Mouse (Mus musculus) G1E (cell line): Measurements from ENCODE around the gene Dip2b. TPM values are rescaled to one million over a fixed set of nuclear protein-coding genes. Genes with fewer than 3 reads are reported as not detected.
A peak's percentile ranks its signal among the peaks of the same experiment; 100 is the strongest.

ENCODE experiments used
- ATAC-seq: 2 replicates; pipeline ENCODE4 v1.8.0; 2016; ENCODE audit warnings: mild to moderate bottlenecking; ENCODE audit not compliant: insufficient number of reproducible peaks, poor library complexity, low FRiP score, severe bottlenecking; ENCODE audit errors: extremely low read depth
- DNase-seq: peaks from one replicate; pipeline ENCODE4 v3.0.0; 2012; ENCODE audit warnings: low spot score
- H3K27me3 ChIP-seq: 2 replicates; pipeline ENCODE4 v1.6.1; 2012; ENCODE audit warnings: mild to moderate bottlenecking, low read length, inconsistent platforms; ENCODE audit not compliant: insufficient read depth
- H3K36me3 ChIP-seq: replicated peaks from 2 replicates; pipeline ENCODE3; 2012; ENCODE audit warnings: mild to moderate bottlenecking, inconsistent platforms
- H3K4me1 ChIP-seq: 2 replicates; pipeline ENCODE4 v1.6.1; 2012; ENCODE audit warnings: low read depth, low read length, inconsistent platforms, mixed read lengths; ENCODE audit not compliant: insufficient read depth
- H3K4me3 ChIP-seq: 2 replicates; pipeline ENCODE4 v1.5.1; 2012; ENCODE audit warnings: low read depth, mild to moderate bottlenecking, inconsistent platforms, low read length, moderate library complexity, mixed read lengths
- H3K9me3 ChIP-seq: replicated peaks from 2 replicates; pipeline ENCODE4 v1.6.1; 2012; ENCODE audit warnings: inconsistent platforms
- CTCF ChIP-seq: IDR thresholded peaks from 2 replicates; pipeline ENCODE4 v1.5.1; 2012; ENCODE audit warnings: low read depth, low read length, inconsistent platforms, mixed read lengths
- GATA1 ChIP-seq: IDR thresholded peaks from 2 replicates; pipeline ENCODE4 v1.6.1; 2012; ENCODE audit warnings: borderline replicate concordance, low read length, inconsistent platforms, mixed read lengths
- GATA2 ChIP-seq: IDR thresholded peaks from 2 replicates; pipeline ENCODE4 v1.6.1; 2012; ENCODE audit warnings: low read depth, low read length, inconsistent platforms, borderline replicate concordance
- POLR2AphosphoS5 ChIP-seq: IDR thresholded peaks from 2 replicates; pipeline ENCODE4 v1.6.1; 2012; ENCODE audit warnings: low read depth, low read length, inconsistent platforms; ENCODE audit not compliant: insufficient replicate concordance
- TAL1 ChIP-seq: conservative IDR thresholded peaks from 2 replicates; pipeline ENCODE4 v1.6.1; 2012; ENCODE audit warnings: low read depth, low read length, inconsistent platforms, mixed read lengths
- polyA plus RNA-seq: library from polyadenylated mRNA; stranded (reverse); fragments of >175 nt; gene quantifications from 2 replicates; pipeline ENCODE4 v1.2.3, GENCODE M21; 2012
- total RNA-seq, 2 experiments: library from RNA; stranded (forward) in 1 of 2; stranded (reverse) in 1 of 2; fragments of 200-1000 nt in 1 of 2; fragments of >200 nt in 1 of 2; fragmentation: Nextera tagmentation in 1 of 2; gene quantifications; 2 replicates each; pipeline ENCODE4 v1.2.3; 2014 to 2017

Dip2b gene
- total and polyA plus RNA-seq, 3 experiments = 4.4 to 36.8 (median 21.8) TPM

DNA sequence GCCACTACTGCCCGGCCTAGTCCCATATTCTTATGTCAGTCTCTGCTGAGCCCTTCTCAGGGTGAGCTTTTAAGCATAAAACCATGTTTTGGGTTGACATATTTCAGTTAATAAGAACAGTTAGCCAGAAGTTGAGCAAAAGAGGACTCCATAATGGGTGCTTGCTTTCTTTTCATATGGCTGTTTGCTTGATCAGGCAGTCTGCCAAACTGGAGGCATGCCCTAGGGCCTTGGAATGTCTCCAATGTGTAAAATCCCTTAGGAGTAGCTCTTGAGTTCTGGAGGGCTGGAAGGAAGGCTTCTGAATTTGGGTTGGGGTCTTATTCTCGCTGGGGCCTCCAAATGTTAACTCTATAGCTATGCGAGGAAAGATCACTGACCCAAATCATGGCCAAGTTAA lies 5.9 kb upstream of the Dip2b start:
- TF ChIP-seq GATA1 (no peak), TAL1 (no peak), CTCF (no peak), POLR2AphosphoS5 (no peak), GATA2 (no peak)
- ATAC-seq (no peak), DNase-seq (no peak)
- Histone ChIP-seq H3K4me3 (no peak overlapping the region), H3K36me3 (no peaks in the 10 kb centered on the region), H3K4me1 (peaks cover 13% of the 10 kb centered on the region), H3K27me3 (peaks cover 21% of the 10 kb centered on the region), H3K9me3 (no peaks in the 10 kb centered on the region)

- H3K4me3 ChIP-seq = peak overlapping the region; percentile 88
- ATAC-seq = no peak
- peaks cover 55% of the 10 kb centered on the region for H3K4me1 ChIP-seq
- peaks cover 14% of the 10 kb centered on the region for H3K27me3 ChIP-seq
- H3K36me3 ChIP-seq = peaks cover 21% of the 10 kb centered on the region
- no peaks in the 10 kb centered on the region for H3K9me3 ChIP-seq
- TF ChIP-seq GATA2 = no peak
- TF ChIP-seq CTCF = no peak
- no peak for TF ChIP-seq TAL1
- TF ChIP-seq GATA1 = no peak
- peak; percentile 63 for DNase-seq
Measured at GRCm38 (mm10) chr15:100039001-100039701, 687 bp downstream of the Dip2b start.

DNA sequence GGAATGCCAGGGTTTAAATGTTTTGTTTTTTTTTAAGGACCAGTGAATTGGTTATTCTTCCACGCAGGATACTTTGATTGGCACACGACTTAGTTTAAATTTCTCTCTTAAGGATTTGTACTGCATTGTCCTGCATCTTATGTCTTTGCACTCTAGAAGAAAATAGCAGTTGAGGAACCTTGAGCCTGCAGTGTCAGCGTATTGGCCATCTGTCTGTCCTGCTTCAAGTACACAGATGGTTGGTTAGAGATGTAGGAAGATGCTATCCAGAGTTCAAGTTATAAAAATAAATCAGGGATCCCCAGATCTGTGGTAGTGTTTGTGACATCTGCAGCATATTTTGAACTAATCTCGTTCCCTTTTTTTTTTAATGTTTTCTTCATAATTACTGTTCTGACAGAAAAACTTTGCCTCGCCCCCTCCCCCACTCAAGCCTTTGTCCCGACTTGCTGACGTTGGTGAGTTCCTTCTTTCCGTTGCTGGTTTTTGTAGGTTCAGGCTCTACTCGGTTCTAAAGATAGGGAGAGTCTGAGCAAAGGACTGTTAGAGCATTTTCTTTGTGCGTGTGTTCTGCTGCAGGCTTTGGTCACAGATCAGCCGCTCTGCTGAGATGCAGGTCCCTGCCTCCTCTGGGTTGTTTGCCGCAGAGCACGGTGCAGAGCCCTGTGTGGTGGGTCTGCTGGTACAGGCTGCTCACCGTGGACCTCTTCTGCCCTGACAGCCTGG lies 2.2 kb downstream of the Dip2b start:
- no peaks in the 10 kb centered on the region for H3K9me3 ChIP-seq
- H3K4me3 ChIP-seq = peak overlapping the region; percentile 56; the same call in 1 of the 2 replicates
- H3K36me3 ChIP-seq = peaks cover 29% of the 10 kb centered on the region
- peaks cover 5% of the 10 kb centered on the region for H3K27me3 ChIP-seq
- DNase-seq (no peak), ATAC-seq (no peak)
- TF ChIP-seq GATA2 (no peak), TAL1 (no peak; the same call in 1 of the 2 replicates), GATA1 (no peak), CTCF (no peak), POLR2AphosphoS5 (no peak)
- peaks cover 48% of the 10 kb centered on the region for H3K4me1 ChIP-seq

DNA sequence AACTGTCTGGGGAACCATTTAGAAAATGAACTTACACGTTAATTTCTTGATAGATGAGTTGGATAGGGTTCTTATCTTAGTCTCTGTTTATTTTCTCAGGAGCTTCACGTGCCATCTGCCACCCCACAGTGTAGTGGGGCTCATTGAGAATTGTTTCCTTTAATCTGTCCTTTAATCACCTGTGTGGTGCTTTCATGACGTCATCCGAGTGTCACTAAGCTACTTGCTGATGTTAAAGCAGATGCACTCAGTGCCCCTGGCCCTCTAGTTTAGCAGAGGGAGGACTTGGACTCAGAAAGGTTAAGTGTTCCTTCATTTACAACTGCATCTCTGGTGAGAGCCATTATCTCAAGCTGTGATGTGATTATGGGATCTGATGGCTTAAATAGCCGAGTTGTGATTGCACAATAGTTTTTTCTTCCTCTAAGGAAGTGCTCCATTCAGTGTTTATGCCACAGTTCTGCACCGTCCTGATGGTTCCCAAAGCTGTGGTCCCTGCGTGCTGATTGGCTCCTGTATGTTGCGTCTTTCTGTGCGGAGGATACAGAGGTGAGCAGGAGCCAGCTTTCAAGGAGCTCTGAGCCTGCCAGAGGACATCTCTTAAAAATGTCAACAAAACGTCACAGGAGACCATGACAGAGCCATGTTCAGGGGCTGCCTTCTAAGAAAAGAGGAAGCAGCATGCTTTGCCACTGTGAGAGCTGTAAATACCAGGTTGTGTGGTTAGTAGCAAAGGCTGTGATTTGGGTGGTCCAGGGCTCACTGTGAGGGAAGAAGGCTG lies 3.0 kb downstream of the Dip2b start:
- Histone ChIP-seq H3K4me1 (peaks cover 48% of the 10 kb centered on the region), H3K9me3 (no peaks in the 10 kb centered on the region), H3K36me3 (peaks cover 35% of the 10 kb centered on the region), H3K27me3 (peaks cover 5% of the 10 kb centered on the region), H3K4me3 (peak overlapping the region; percentile 56; the same call in 1 of the 2 replicates)
- ATAC-seq = peak; percentile 7; the same call in 1 of the 2 replicates
- peak; percentile 50 for DNase-seq
- TF ChIP-seq CTCF (no peak), GATA1 (no peak), POLR2AphosphoS5 (no peak), TAL1 (no peak), GATA2 (no peak)

GRCm38 (mm10) chr15:100042048-100042400 lies 3.6 kb downstream of the Dip2b start:
- Histone ChIP-seq H3K9me3 (no peaks in the 10 kb centered on the region), H3K4me3 (no peak overlapping the region), H3K36me3 (peaks cover 41% of the 10 kb centered on the region), H3K4me1 (peaks cover 45% of the 10 kb centered on the region), H3K27me3 (peaks cover 5% of the 10 kb centered on the region)
- DNase-seq (no peak), ATAC-seq (no peak)
- no peak for TF ChIP-seq GATA1
- no peak for TF ChIP-seq TAL1
- TF ChIP-seq GATA2 = no peak
- no peak for TF ChIP-seq POLR2AphosphoS5
- TF ChIP-seq CTCF = no peak

GRCm38 (mm10) chr15:100045576-100045975 lies 7.1 kb downstream of the Dip2b start:
- TF ChIP-seq CTCF (no peak), GATA2 (no peak), GATA1 (no peak), TAL1 (no peak), POLR2AphosphoS5 (no peak)

More at GRCm38 (mm10) chr15:100045576-100045975, 7.1 kb downstream of the Dip2b start:
- Histone ChIP-seq H3K27me3 (no peaks in the 10 kb centered on the region), H3K36me3 (peaks cover 68% of the 10 kb centered on the region), H3K4me1 (peaks cover 24% of the 10 kb centered on the region), H3K9me3 (no peaks in the 10 kb centered on the region), H3K4me3 (no peak overlapping the region)
- ATAC-seq = no peak
- DNase-seq = no peak
